Mouse (Mus musculus): Measurements from ENCODE around the gene Vmn2r92.
"Not testable (repeated sequence)": the region's sequence is repeated elsewhere in the genome, so short reads cannot be mapped to it uniquely, and the experiment has no call there.

The Vmn2r92 gene

DNA sequence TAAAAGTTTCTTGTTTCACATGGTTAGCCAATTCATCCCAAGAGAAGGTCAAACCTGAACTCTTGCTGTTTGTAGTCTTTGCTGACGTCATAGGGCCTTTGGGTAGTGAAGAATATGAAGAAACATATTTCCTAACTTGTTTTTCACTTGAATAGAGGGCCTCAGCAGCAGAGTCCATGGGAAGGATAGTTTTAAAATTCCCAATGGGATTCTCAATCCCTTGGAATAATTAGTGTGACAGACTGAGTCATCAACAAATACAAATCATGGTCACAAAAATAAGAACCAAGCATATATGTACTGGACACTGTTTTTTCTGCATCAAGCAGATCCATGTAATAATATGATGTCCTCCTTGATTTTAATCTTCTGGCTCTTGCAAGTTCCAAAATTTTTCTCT, at the start of gene Vmn2r92:
Vmn2r92 (plus strand) TSS at position 301 of the 400 bp plus-strand sequence.
- not testable (repeated sequence) for DNase-seq

- not testable (repeated sequence) for DNase-seq
Measured at GRCm38 (mm10) chr17:18102265-18102664, 49.4 kb upstream of the Vmn2r92 start.

GRCm38 (mm10) chr17:18161194-18161593, 9.5 kb downstream of the Vmn2r92 start:
- DNase-seq: not testable (repeated sequence)

DNA sequence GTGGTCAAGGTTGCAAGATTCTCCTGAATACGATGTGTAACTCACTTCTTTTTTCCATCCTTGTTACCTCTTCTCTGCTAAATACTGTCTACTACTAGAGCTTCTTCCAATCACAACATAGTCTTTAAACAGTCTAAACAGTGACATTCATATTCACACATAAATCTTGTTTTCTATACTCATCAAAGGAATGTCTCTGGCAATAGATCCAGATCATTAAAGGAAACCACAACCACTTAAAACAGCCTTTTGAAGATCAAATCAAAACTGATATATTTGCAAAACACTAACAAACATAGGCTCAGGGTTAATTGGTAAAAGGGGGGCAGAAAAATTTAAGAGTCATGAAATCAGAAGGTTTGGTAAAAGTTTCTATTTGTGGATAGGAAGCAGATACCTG, 38.0 kb downstream of the Vmn2r92 start:
- DNase-seq: no peak

GRCm38 (mm10) chr17:18221300-18221699, 69.6 kb downstream of the Vmn2r92 start:
- DNase-seq: no peak

GRCm38 (mm10) chr17:18231996-18232395, 80.3 kb downstream of the Vmn2r92 start:
- no peak for DNase-seq

DNA sequence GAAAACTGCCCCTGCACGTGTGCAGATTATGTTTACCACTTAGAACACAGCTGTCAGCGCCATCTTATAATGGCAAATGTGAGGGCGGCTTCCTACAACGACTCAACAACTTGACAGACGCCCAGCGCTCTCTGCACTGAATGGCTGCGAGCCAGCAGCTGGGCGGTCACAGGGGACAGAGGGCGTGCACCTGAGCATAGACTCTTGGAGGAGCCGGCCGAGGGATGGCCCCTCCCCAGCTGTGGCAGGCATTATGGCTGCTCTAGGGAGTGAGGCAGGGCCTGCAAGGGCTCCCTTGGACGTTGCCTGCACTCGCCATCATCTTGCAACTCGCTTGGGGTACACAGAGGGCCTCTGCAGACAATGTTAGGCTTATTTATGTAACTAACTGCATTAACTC, 85.2 kb downstream of the Vmn2r92 start:
- DNase-seq: no peak

All from liver (tissue).